Mouse (Mus musculus): Measurements from ENCODE around the gene Ubap1l.
A peak's percentile ranks its signal among the peaks of the same experiment; 100 is the strongest.

DNA sequence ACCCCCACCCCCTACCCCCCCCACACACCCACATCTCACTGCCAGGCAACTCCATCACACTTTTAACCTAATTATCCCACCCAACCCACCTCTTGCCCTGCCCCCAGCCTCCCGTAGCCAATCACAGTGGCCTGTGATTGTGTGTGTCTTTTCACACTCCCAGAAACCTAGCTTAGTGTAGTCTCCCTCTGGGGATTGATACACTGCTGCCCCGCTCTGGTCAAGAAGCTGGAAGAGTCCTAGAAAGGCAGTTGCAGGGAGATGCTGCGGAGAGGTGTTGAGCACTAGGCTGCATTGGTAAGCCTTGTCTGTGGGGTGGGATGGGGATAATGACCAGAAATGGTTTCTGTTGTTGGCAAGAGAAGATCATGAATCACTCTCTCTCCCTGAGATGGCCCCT is 56.9 kb downstream of the Ubap1l start:
- TF ChIP-seq CTCF (IDR thresholded peaks at IDR 0.05; ENCODE audit: low read depth): peak; percentile 61
- no peak for TF ChIP-seq EP300 (optimal IDR thresholded peaks at IDR 0.05)

Measured in stomach, postnatal 0 days (tissue).